Mouse (Mus musculus) cerebellum, adult 11 months (tissue): ENCODE measurements around the gene Zfp36.
"Not testable (repeated sequence)": the region's sequence is repeated elsewhere in the genome, so short reads cannot be mapped to it uniquely, and the experiment has no call there.

Source experiments
- DNase-seq: peaks from one replicate; pipeline ENCODE4 v3.0.0; 2022

Zfp36 gene

GRCm38 (mm10) chr7:28380237-28381016 lies at the start of gene Zfp36:
TSS of gene Zfp36 (minus strand) at chr7:28380253.
- no peak for DNase-seq

GRCm38 (mm10) chr7:28427738-28428137 lies 47.7 kb upstream of the Zfp36 start:
- DNase-seq, result no peak

GRCm38 (mm10) chr7:28423018-28423417 lies 43.0 kb upstream of the Zfp36 start:
- DNase-seq, result no peak

- no peak for DNase-seq
These were observed 39.4 kb upstream of the Zfp36 start for GRCm38 (mm10) chr7:28419416-28419815.

- DNase-seq, result no peak
These were observed 38.1 kb upstream of the Zfp36 start for GRCm38 (mm10) chr7:28418096-28418670.

- DNase-seq, result no peak
These were observed 37.3 kb upstream of the Zfp36 start for GRCm38 (mm10) chr7:28417368-28417767.

- DNase-seq, result no peak
These were observed 32.8 kb upstream of the Zfp36 start for GRCm38 (mm10) chr7:28412826-28413225.

- no peak for DNase-seq
These were observed 30.9 kb upstream of the Zfp36 start for GRCm38 (mm10) chr7:28410841-28411475.

- DNase-seq, result no peak
These were observed 21.9 kb upstream of the Zfp36 start for GRCm38 (mm10) chr7:28401942-28402341.

- DNase-seq, result no peak
These were observed 21.0 kb upstream of the Zfp36 start for GRCm38 (mm10) chr7:28401030-28401429.

GRCm38 (mm10) chr7:28398696-28399340 lies 18.8 kb upstream of the Zfp36 start:
- no peak for DNase-seq

GRCm38 (mm10) chr7:28398000-28398399 lies 17.9 kb upstream of the Zfp36 start:
- DNase-seq, result no peak

- DNase-seq, result no peak
These were observed 15.4 kb upstream of the Zfp36 start for GRCm38 (mm10) chr7:28395425-28395824.

GRCm38 (mm10) chr7:28393272-28393951 lies 13.4 kb upstream of the Zfp36 start:
- no peak for DNase-seq

- DNase-seq, result peak; percentile 96
These were observed 12.6 kb upstream of the Zfp36 start, which contains the start of the genes Med29 and Paf1 for GRCm38 (mm10) chr7:28392429-28393271. TSS of gene Med29 (minus strand) at chr7:28392708. TSS of gene Paf1 (plus strand) at chr7:28392951.

GRCm38 (mm10) chr7:28390331-28390730 lies 10.3 kb upstream of the Zfp36 start:
- DNase-seq, result no peak

GRCm38 (mm10) chr7:28387384-28387783 lies 7.3 kb upstream of the Zfp36 start:
- DNase-seq, result not testable (repeated sequence)

- not testable (repeated sequence) for DNase-seq
These were observed 6.8 kb upstream of the Zfp36 start for GRCm38 (mm10) chr7:28386877-28387276.

- peak; percentile 62 for DNase-seq
These were observed 6.4 kb upstream of the Zfp36 start for GRCm38 (mm10) chr7:28386462-28386861.

GRCm38 (mm10) chr7:28386007-28386406 lies 6.0 kb upstream of the Zfp36 start:
- DNase-seq, result no peak

GRCm38 (mm10) chr7:28385196-28385595 lies 5.1 kb upstream of the Zfp36 start:
- no peak for DNase-seq

GRCm38 (mm10) chr7:28384162-28384561 lies 4.1 kb upstream of the Zfp36 start:
- no peak for DNase-seq
